9 mouse cellular contexts compared by ENCODE assay signal in the genomic region with DNA sequence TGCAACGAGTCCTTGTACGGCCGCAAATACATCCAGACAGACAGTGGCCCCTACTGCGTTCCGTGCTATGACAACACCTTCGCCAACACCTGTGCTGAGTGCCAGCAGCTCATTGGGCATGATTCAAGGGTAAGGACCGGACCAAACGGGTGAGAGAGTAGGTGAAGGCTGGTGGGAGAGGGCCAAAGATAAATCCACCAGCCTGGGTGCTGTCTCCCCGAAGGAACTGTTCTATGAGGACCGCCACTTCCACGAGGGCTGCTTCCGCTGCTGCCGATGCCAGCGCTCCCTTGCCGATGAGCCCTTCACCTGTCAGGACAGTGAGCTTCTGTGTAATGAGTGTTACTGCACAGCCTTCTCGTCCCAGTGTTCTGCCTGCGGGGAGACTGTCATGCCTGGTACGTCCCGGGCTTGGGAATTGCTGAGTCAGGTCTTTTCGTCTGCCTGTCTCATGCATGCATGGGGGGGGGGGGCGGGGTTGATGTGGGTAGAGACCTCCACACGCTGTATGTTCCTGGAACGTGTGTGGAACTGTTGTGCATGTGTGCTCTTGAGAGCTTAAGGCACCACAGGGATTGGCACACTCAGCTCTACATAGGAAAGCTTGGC. TPM values are rescaled to one million over a fixed set of nuclear protein-coding genes. Genes with fewer than 3 reads are reported as not detected.
DNase-seq lines count a peak whose midpoint lies in the region; ATAC-seq and TF ChIP-seq lines count a peak whose summit lies in the region.
"Had no signal": no experiment of that assay in that cellular context is flagged by ENCODE, and none has a peak within 500 bp of the region (broad histone marks: within the 10 kb centered on the region; RNA-seq: fewer than 3 reads in every experiment).

No protein-coding gene starts in this region.

- no peak overlapping the region for H3K9ac ChIP-seq in heart, adult 2 months (ENCODE audit: low read depth, low read length)
- no peak overlapping the region for H3K9ac ChIP-seq in lung, embryonic 15.5 days
- H3K9ac ChIP-seq in embryonic facial prominence, embryonic 15.5 days = no peak overlapping the region

- H3K79me2 ChIP-seq in heart, adult 2 months (replicated peaks; ENCODE audit: control insufficient read depth, insufficient read depth, low read length) = no peaks in the 10 kb centered on the region
- peaks cover 64% of the 10 kb centered on the region for H3K79me2 ChIP-seq in macrophage (ENCODE audit: inconsistent target)

- no peak overlapping the region for H3K4me3 ChIP-seq in heart, adult 2 months
- no peak overlapping the region for H3K4me3 ChIP-seq in lung, embryonic 15.5 days
- no peak overlapping the region for H3K4me3 ChIP-seq in embryonic facial prominence, embryonic 15.5 days (replicated peaks)
- H3K4me3 ChIP-seq in macrophage (ENCODE audit: inconsistent target) = no peak overlapping the region

- peak overlapping the region; percentile 52 for H3K27ac ChIP-seq in heart, adult 2 months
- H3K27ac ChIP-seq in lung, embryonic 15.5 days = peak overlapping the region; percentile 94
- peak overlapping the region; percentile 89; the same call in 1 of the 2 replicates for H3K27ac ChIP-seq in embryonic facial prominence, embryonic 15.5 days (replicated peaks)
- peak overlapping the region; percentile 99 for H3K27ac ChIP-seq in macrophage

- WGBS in heart, adult 2 months = 66% methylated on average over 23 of the region's 23 CpGs
- whole genome bisulfite sequencing in lung, embryonic 15.5 days = 77% methylated on average over 23 of the region's 23 CpGs
- 79% methylated on average over 23 of the region's 23 CpGs for WGBS in embryonic facial prominence, embryonic 15.5 days
- 85% methylated on average over 23 of the region's 23 CpGs for WGBS in macrophage (ENCODE audit: missing documents)

- intact Hi-C loops in heart, adult 2 months (cut with DNase I) = no loop called here
- intact Hi-C loops in heart, postnatal 25 days (cut with DNase I) = no loop called here

- 0 out of 2 replicates have a peak overlapping the region, but pooled peaks have one; percentile 46 for H3K4me2 ChIP-seq in lung, embryonic 15.5 days
- no peak overlapping the region for H3K4me2 ChIP-seq in embryonic facial prominence, embryonic 15.5 days (replicated peaks)

- ATAC-seq in lung, embryonic 15.5 days (ENCODE audit: borderline replicate concordance, extremely low read depth, low FRiP score, low TSS enrichment) = no peak
- no peak for ATAC-seq in embryonic facial prominence, embryonic 15.5 days (ENCODE audit: insufficient number of reproducible peaks, low FRiP score, low TSS enrichment, low read depth)

- no peaks in the 10 kb centered on the region for H3K36me3 ChIP-seq in heart, adult 2 months (ENCODE audit: control insufficient read depth, insufficient read depth, low read length)
- peaks cover 6% of the 10 kb centered on the region; the same call in 1 of the 2 replicates for H3K36me3 ChIP-seq in lung, embryonic 15.5 days
- H3K36me3 ChIP-seq in embryonic facial prominence, embryonic 15.5 days = peaks cover 16% of the 10 kb centered on the region
- peaks cover 9% of the 10 kb centered on the region; the same call in 1 of the 2 replicates for H3K36me3 ChIP-seq in macrophage (ENCODE audit: inconsistent target)

- no peak for TF ChIP-seq POLR2A in heart, adult 2 months (IDR thresholded peaks at IDR 0.05; ENCODE audit: insufficient read depth, low read depth, low read length)

- peaks cover 25% of the 10 kb centered on the region for H3K4me1 ChIP-seq in heart, adult 2 months (ENCODE audit: control insufficient read depth, insufficient read depth, low read length)
- peaks cover 82% of the 10 kb centered on the region for H3K4me1 ChIP-seq in lung, embryonic 15.5 days
- H3K4me1 ChIP-seq in embryonic facial prominence, embryonic 15.5 days = peaks cover 79% of the 10 kb centered on the region

- TF ChIP-seq CTCF in heart, adult 2 months (IDR thresholded peaks at IDR 0.05) = no peak

- no peaks in the 10 kb centered on the region for H3K9me3 ChIP-seq in lung, embryonic 15.5 days
- H3K9me3 ChIP-seq in embryonic facial prominence, embryonic 15.5 days (replicated peaks) = no peaks in the 10 kb centered on the region

- TF ChIP-seq EP300 in heart, adult 2 months (IDR thresholded peaks at IDR 0.05; ENCODE audit: insufficient read depth, low read depth, low read length) = no peak

- H3K27me3 ChIP-seq in heart, adult 2 months (ENCODE audit: control insufficient read depth, insufficient read depth, low read length) = no peaks in the 10 kb centered on the region
- no peaks in the 10 kb centered on the region for H3K27me3 ChIP-seq in lung, embryonic 15.5 days
- no peaks in the 10 kb centered on the region for H3K27me3 ChIP-seq in embryonic facial prominence, embryonic 15.5 days

- no peak for DNase-seq in heart, adult 2 months
- DNase-seq in heart, postnatal 25 days (ENCODE audit: low spot score) = no peak
- no peak for DNase-seq in lung, postnatal 14 days
- no peak for DNase-seq in cerebellum, postnatal 10 days
- DNase-seq in testis, postnatal 10 days (ENCODE audit: low spot score) = no peak
- DNase-seq: cerebellum, adult 9-11 months had no signal

RNA-seq across cellular contexts. Expression of gene Fhl3, which starts 5.3 kb away (rescaled TPM):
- 10 to 100 TPM in 1 of 2 experiments, 1 to 10 TPM in 1; 7.8 to 11.5 TPM for total RNA-seq in heart, adult 2 months (2021)
- 10.1 and 17.9 TPM in 2 replicates for polyA plus RNA-seq in heart, adult 2 months (2012; rRNA removed)
- 10 to 100 TPM; 12.7 to 14.2 TPM for total RNA-seq in heart, postnatal 25 days (2021)
- 5.3 and 9.3 TPM in 2 replicates for polyA plus RNA-seq in lung, embryonic 15.5 days (2015; fragmentation: Nextera tagmentation; extraction: Ambion mirVana)
- polyA plus RNA-seq in embryonic facial prominence, embryonic 15.5 days (2015; fragmentation: Nextera tagmentation; extraction: Ambion mirVana) = 17.3 and 17.8 TPM in 2 replicates
- 100 to 1,000 TPM in 5 of 26 experiments, 10 to 100 TPM in 21; 19.4 to 246 (median 86.4) TPM for total RNA-seq in macrophage (2018; cell fraction: chromatin; rRNA removed)
- 100 to 1,000 TPM in 1 of 26 experiments, 10 to 100 TPM in 25; 25.7 to 105 (median 54.7) TPM for total RNA-seq in macrophage (2018; cell fraction: cytosol; rRNA removed)
- 100 to 1,000 TPM in 5 of 26 experiments, 10 to 100 TPM in 21; 31.8 to 142 (median 70.6) TPM for total RNA-seq in macrophage (2018; cell fraction: nucleus; rRNA removed)
- 24.2 to 70.3 TPM (median 28.8 TPM) in 3 replicates for polyA plus RNA-seq in macrophage (2018)

RNA-seq across cellular contexts. Expression of gene Sf3a3, which starts 8.8 kb away (rescaled TPM):
- total RNA-seq in heart, adult 2 months (2021) = 10 to 100 TPM; 18.0 to 19.4 TPM
- 7.7 and 11.5 TPM in 2 replicates for polyA plus RNA-seq in heart, adult 2 months (2012; rRNA removed)
- total RNA-seq in heart, postnatal 25 days (2021) = 10 to 100 TPM; 18.4 to 18.6 TPM
- polyA plus RNA-seq in lung, embryonic 15.5 days (2015; fragmentation: Nextera tagmentation; extraction: Ambion mirVana) = 148 and 151 TPM in 2 replicates
- 138 and 141 TPM in 2 replicates for polyA plus RNA-seq in embryonic facial prominence, embryonic 15.5 days (2015; fragmentation: Nextera tagmentation; extraction: Ambion mirVana)
- total RNA-seq in macrophage (2018; cell fraction: chromatin; rRNA removed) = 10 to 100 TPM; 29.3 to 87.9 (median 60.7) TPM
- 10 to 100 TPM; 30.9 to 47.9 (median 40.8) TPM for total RNA-seq in macrophage (2018; cell fraction: cytosol; rRNA removed)
- total RNA-seq in macrophage (2018; cell fraction: nucleus; rRNA removed) = 10 to 100 TPM; 20.8 to 65.4 (median 32.2) TPM
- polyA plus RNA-seq in macrophage (2018) = 38.3 to 63.8 TPM (median 62.7 TPM) in 3 replicates

RNA-seq across cellular contexts. Expression of gene Utp11, which starts 12.4 kb away (rescaled TPM):
- total RNA-seq in heart, adult 2 months (2021) = 10 to 100 TPM; 12.1 to 13.5 TPM
- 4.0 and 6.2 TPM in 2 replicates for polyA plus RNA-seq in heart, adult 2 months (2012; rRNA removed)
- total RNA-seq in heart, postnatal 25 days (2021) = 10 to 100 TPM; 10.8 to 13.2 TPM
- 57.7 and 60.8 TPM in 2 replicates for polyA plus RNA-seq in lung, embryonic 15.5 days (2015; fragmentation: Nextera tagmentation; extraction: Ambion mirVana)
- 68.9 and 71.3 TPM in 2 replicates for polyA plus RNA-seq in embryonic facial prominence, embryonic 15.5 days (2015; fragmentation: Nextera tagmentation; extraction: Ambion mirVana)
- total RNA-seq in macrophage (2018; cell fraction: chromatin; rRNA removed) = 100 to 1,000 TPM in 1 of 26 experiments, 10 to 100 TPM in 25; 12.1 to 101 (median 51.8) TPM
- total RNA-seq in macrophage (2018; cell fraction: cytosol; rRNA removed) = 10 to 100 TPM; 24.9 to 44.6 (median 33.0) TPM
- 10 to 100 TPM; 11.1 to 53.3 (median 29.8) TPM for total RNA-seq in macrophage (2018; cell fraction: nucleus; rRNA removed)
- 32.1 to 58.7 TPM (median 57.7 TPM) in 3 replicates for polyA plus RNA-seq in macrophage (2018)

RNA-seq across cellular contexts. Expression of gene Inpp5b, which starts 35.9 kb away (rescaled TPM):
- total RNA-seq in heart, adult 2 months (2021) = 1 to 10 TPM; 8.0 to 8.2 TPM
- 17.8 and 29.8 TPM in 2 replicates for polyA plus RNA-seq in heart, adult 2 months (2012; rRNA removed)
- 10 to 100 TPM; 10.1 to 10.4 TPM for total RNA-seq in heart, postnatal 25 days (2021)
- polyA plus RNA-seq in lung, embryonic 15.5 days (2015; fragmentation: Nextera tagmentation; extraction: Ambion mirVana) = 28.2 and 35.5 TPM in 2 replicates
- polyA plus RNA-seq in embryonic facial prominence, embryonic 15.5 days (2015; fragmentation: Nextera tagmentation; extraction: Ambion mirVana) = 29.2 and 30.9 TPM in 2 replicates
- total RNA-seq in macrophage (2018; cell fraction: chromatin; rRNA removed) = 100 to 1,000 TPM in 8 of 26 experiments, 10 to 100 TPM in 18; 21.2 to 240 (median 86.4) TPM
- 10 to 100 TPM; 14.1 to 43.3 (median 24.3) TPM for total RNA-seq in macrophage (2018; cell fraction: cytosol; rRNA removed)
- 100 to 1,000 TPM in 3 of 26 experiments, 10 to 100 TPM in 23; 23.7 to 144 (median 56.6) TPM for total RNA-seq in macrophage (2018; cell fraction: nucleus; rRNA removed)
- 20.2 to 23.6 TPM (median 22.9 TPM) in 3 replicates for polyA plus RNA-seq in macrophage (2018)

RNA-seq across cellular contexts. Expression of gene Pou3f1, which starts 49.2 kb away (rescaled TPM):
- total RNA-seq in heart, adult 2 months (2021) = under 1 TPM; 0.08 to 0.16 TPM
- polyA plus RNA-seq in heart, adult 2 months (2012; rRNA removed) = 0.04 and 0.09 TPM in 2 replicates
- total RNA-seq in heart, postnatal 25 days (2021) = under 1 TPM; 0.08 to 0.14 TPM
- 0.06 and 0.14 TPM in 2 replicates for polyA plus RNA-seq in lung, embryonic 15.5 days (2015; fragmentation: Nextera tagmentation; extraction: Ambion mirVana)
- 4.4 and 4.9 TPM in 2 replicates for polyA plus RNA-seq in embryonic facial prominence, embryonic 15.5 days (2015; fragmentation: Nextera tagmentation; extraction: Ambion mirVana)
- 1 to 10 TPM in 11 of 26 experiments, under 1 TPM in 13, not detected in 2; 0.25 to 4.4 (median 0.90) TPM for total RNA-seq in macrophage (2018; cell fraction: chromatin; rRNA removed)
- total RNA-seq in macrophage (2018; cell fraction: cytosol; rRNA removed) = 10 to 100 TPM in 2 of 26 experiments, 1 to 10 TPM in 20, under 1 TPM in 4; 0.86 to 14.3 (median 2.7) TPM
- 10 to 100 TPM in 9 of 26 experiments, 1 to 10 TPM in 11, under 1 TPM in 6; 0.48 to 20.4 (median 5.9) TPM for total RNA-seq in macrophage (2018; cell fraction: nucleus; rRNA removed)
- 0.49 to 1.1 TPM (median 0.70 TPM) in 3 replicates for polyA plus RNA-seq in macrophage (2018)
